In the genomic region with DNA sequence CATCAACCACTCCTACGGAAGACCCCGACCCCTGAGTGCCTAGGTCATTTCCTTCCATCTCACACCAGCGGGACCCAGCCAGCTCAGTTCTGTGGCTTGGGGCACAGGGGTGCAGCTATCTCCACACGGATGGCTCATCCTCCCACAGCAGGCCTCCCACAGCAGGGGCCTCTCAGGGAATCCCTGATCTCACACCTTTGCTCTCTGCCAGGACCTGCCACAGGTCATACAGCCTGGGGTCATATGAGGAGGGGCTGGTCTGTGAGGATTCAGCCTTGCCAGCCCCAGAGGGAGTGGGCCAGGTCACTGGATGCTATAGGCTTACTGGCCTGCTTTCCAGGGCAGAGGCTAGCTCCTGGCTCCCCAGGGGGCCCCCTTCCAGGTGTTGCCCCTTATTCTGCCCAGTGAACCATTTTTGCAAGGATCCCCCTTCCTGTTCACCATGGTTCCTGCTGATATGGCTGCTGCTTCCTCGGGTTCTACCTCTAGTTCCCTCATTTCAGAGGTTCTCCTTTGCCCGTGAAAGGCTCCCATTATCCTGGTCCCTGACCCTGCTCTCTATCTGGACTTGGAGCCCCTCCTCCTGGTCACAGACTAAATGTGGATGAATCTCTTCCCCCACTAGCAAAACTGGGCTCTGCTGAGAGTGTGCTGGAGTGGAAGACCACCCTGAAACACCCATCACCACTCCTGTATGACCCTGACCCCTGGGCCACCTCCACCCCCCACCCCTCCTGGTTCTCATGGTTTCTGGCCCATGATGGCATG, we compare ENCODE assay signal across 8 mouse cellular contexts. TPM values are rescaled to one million over a fixed set of nuclear protein-coding genes. Genes with fewer than 3 reads are reported as not detected.
DNase-seq lines count a peak whose midpoint lies in the region; ATAC-seq and TF ChIP-seq lines count a peak whose summit lies in the region.

No protein-coding gene starts in this region.

- peak overlapping the region; percentile 88; the same call in 1 of the 2 replicates for H3K27ac ChIP-seq in layer of hippocampus, adult 2 months
- peak overlapping the region; percentile 82; the same call in 1 of the 2 replicates for H3K27ac ChIP-seq in embryonic facial prominence, embryonic 15.5 days (replicated peaks)
- 0 out of 2 replicates have a peak overlapping the region, but pooled peaks have one; percentile 71 for H3K27ac ChIP-seq in intestine, postnatal 0 days (ENCODE audit: low read depth, low read length)
- H3K27ac ChIP-seq in neural tube, embryonic 13.5 days (replicated peaks) = peak overlapping the region; percentile 85; the same call in 1 of the 2 replicates

- H3K27me3 ChIP-seq in embryonic facial prominence, embryonic 15.5 days = no peaks in the 10 kb centered on the region
- no peaks in the 10 kb centered on the region for H3K27me3 ChIP-seq in intestine, postnatal 0 days (replicated peaks; ENCODE audit: control insufficient read depth, insufficient read depth, low read length)
- no peaks in the 10 kb centered on the region for H3K27me3 ChIP-seq in neural tube, embryonic 13.5 days

- peaks cover 45% of the 10 kb centered on the region for H3K4me1 ChIP-seq in embryonic facial prominence, embryonic 15.5 days
- no peaks in the 10 kb centered on the region for H3K4me1 ChIP-seq in intestine, postnatal 0 days (replicated peaks; ENCODE audit: control insufficient read depth, insufficient read depth, low read length)
- peaks cover 60% of the 10 kb centered on the region for H3K4me1 ChIP-seq in neural tube, embryonic 13.5 days (replicated peaks)

- H3K4me3 ChIP-seq in layer of hippocampus, adult 2 months = peak overlapping the region; percentile 73
- H3K4me3 ChIP-seq in embryonic facial prominence, embryonic 15.5 days (replicated peaks) = peak overlapping the region; percentile 98
- peak overlapping the region; percentile 82 for H3K4me3 ChIP-seq in intestine, postnatal 0 days (ENCODE audit: low read depth, low read length)
- H3K4me3 ChIP-seq in neural tube, embryonic 13.5 days = peak overlapping the region; percentile 92

- peak overlapping the region; percentile 83 for H3K4me2 ChIP-seq in embryonic facial prominence, embryonic 15.5 days (replicated peaks)
- H3K4me2 ChIP-seq in intestine, postnatal 0 days (replicated peaks; ENCODE audit: low read depth) = peak overlapping the region; percentile 98
- peak overlapping the region; percentile 94 for H3K4me2 ChIP-seq in neural tube, embryonic 13.5 days

- peak overlapping the region; percentile 93 for H3K9ac ChIP-seq in embryonic facial prominence, embryonic 15.5 days
- H3K9ac ChIP-seq in intestine, postnatal 0 days (ENCODE audit: low read depth, low read length) = no peak overlapping the region
- H3K9ac ChIP-seq in neural tube, embryonic 13.5 days = peak overlapping the region; percentile 100

- H3K9me3 ChIP-seq in embryonic facial prominence, embryonic 15.5 days (replicated peaks) = no peaks in the 10 kb centered on the region
- no peaks in the 10 kb centered on the region for H3K9me3 ChIP-seq in intestine, postnatal 0 days (ENCODE audit: control insufficient read depth)
- no peaks in the 10 kb centered on the region for H3K9me3 ChIP-seq in neural tube, embryonic 13.5 days

- no peak for TF ChIP-seq CTCF in layer of hippocampus, adult 2 months (conservative IDR thresholded peaks at IDR 0.05)
- no peak for TF ChIP-seq CTCF in intestine, postnatal 0 days (IDR thresholded peaks at IDR 0.05; ENCODE audit: low read depth)

- 23% methylated on average over 6 of the region's 6 CpGs for WGBS in embryonic facial prominence, embryonic 15.5 days
- 40% methylated on average over 6 of the region's 6 CpGs for WGBS in intestine, postnatal 0 days
- WGBS in neural tube, embryonic 13.5 days = 32% methylated on average over 6 of the region's 6 CpGs

- no peak for ATAC-seq in embryonic facial prominence, embryonic 15.5 days (ENCODE audit: insufficient number of reproducible peaks, low FRiP score, low TSS enrichment, low read depth)
- ATAC-seq in intestine, postnatal 0 days = no peak
- ATAC-seq in neural tube, embryonic 13.5 days (ENCODE audit: low read depth) = no peak
- no peak for ATAC-seq in monocyte, adult 5-6 weeks (replicated peaks; ENCODE audit: insufficient number of reproducible peaks, low FRiP score, low TSS enrichment, poor library complexity, severe bottlenecking)

- no peak for DNase-seq in layer of hippocampus, adult 2 months (ENCODE audit: low spot score in 2 of 2)
- DNase-seq in layer of hippocampus, postnatal 14 days (ENCODE audit: low spot score in 2 of 2) = no peak
- no peak for DNase-seq in ovary, postnatal 10 days (ENCODE audit: low spot score)
- DNase-seq in thymus, adult 18-20 months = no peak

- H3K36me3 ChIP-seq in embryonic facial prominence, embryonic 15.5 days = peaks cover 3% of the 10 kb centered on the region; the same call in 1 of the 2 replicates
- no peaks in the 10 kb centered on the region; the same call in 1 of the 2 replicates for H3K36me3 ChIP-seq in intestine, postnatal 0 days (ENCODE audit: control insufficient read depth, insufficient read depth)
- no peaks in the 10 kb centered on the region for H3K36me3 ChIP-seq in neural tube, embryonic 13.5 days

RNA-seq across cellular contexts. Expression of a gene that starts 1.6 kb away (rescaled TPM):
- 10 to 100 TPM; 76.0 to 76.9 TPM for total RNA-seq in layer of hippocampus, adult 2 months (2021)
- 10 to 100 TPM; 84.2 to 85.2 TPM for total RNA-seq in layer of hippocampus, postnatal 14 days (2021)
- 14.7 and 15.6 TPM in 2 replicates for polyA plus RNA-seq in embryonic facial prominence, embryonic 15.5 days (2015; fragmentation: Nextera tagmentation; extraction: Ambion mirVana)
- polyA plus RNA-seq in intestine, postnatal 0 days (2015; fragmentation: Nextera tagmentation; extraction: Ambion mirVana) = 4.9 and 5.6 TPM in 2 replicates
- polyA plus RNA-seq in neural tube, embryonic 13.5 days (2015; fragmentation: Nextera tagmentation; extraction: Ambion mirVana) = 14.8 and 15.1 TPM in 2 replicates
- total RNA-seq in monocyte, adult 5-6 weeks (2017) = 9.6 to 19.4 TPM (median 12.7 TPM) in 3 replicates

RNA-seq across cellular contexts. Expression of a gene that starts 25.4 kb away (rescaled TPM):
- 1 to 10 TPM in 1 of 2 experiments, under 1 TPM in 1; 0.81 to 2.1 TPM for total RNA-seq in layer of hippocampus, adult 2 months (2021)
- under 1 TPM in 1 of 2 experiments, not detected in 1; 0.51 TPM for total RNA-seq in layer of hippocampus, postnatal 14 days (2021)
- polyA plus RNA-seq in embryonic facial prominence, embryonic 15.5 days (2015; fragmentation: Nextera tagmentation; extraction: Ambion mirVana) = 0.20 TPM in 1 of 2 replicates, not detected in the other
- polyA plus RNA-seq in intestine, postnatal 0 days (2015; fragmentation: Nextera tagmentation; extraction: Ambion mirVana) = not detected in 2 replicates
- not detected in 2 replicates for polyA plus RNA-seq in neural tube, embryonic 13.5 days (2015; fragmentation: Nextera tagmentation; extraction: Ambion mirVana)
- 0.39 TPM in 1 of 3 replicates, not detected in the others for total RNA-seq in monocyte, adult 5-6 weeks (2017)

RNA-seq across cellular contexts. Expression of a gene that starts 40.4 kb away (rescaled TPM):
- 10 to 100 TPM; 90.3 to 99.5 TPM for total RNA-seq in layer of hippocampus, adult 2 months (2021)
- total RNA-seq in layer of hippocampus, postnatal 14 days (2021) = 100 to 1,000 TPM; 118 TPM
- 150 and 162 TPM in 2 replicates for polyA plus RNA-seq in embryonic facial prominence, embryonic 15.5 days (2015; fragmentation: Nextera tagmentation; extraction: Ambion mirVana)
- 90.4 and 96.8 TPM in 2 replicates for polyA plus RNA-seq in intestine, postnatal 0 days (2015; fragmentation: Nextera tagmentation; extraction: Ambion mirVana)
- 301 and 350 TPM in 2 replicates for polyA plus RNA-seq in neural tube, embryonic 13.5 days (2015; fragmentation: Nextera tagmentation; extraction: Ambion mirVana)
- 0.57 to 1.7 TPM in 2 of 3 replicates, not detected in the other for total RNA-seq in monocyte, adult 5-6 weeks (2017)

RNA-seq across cellular contexts. Expression of a gene that starts 46.5 kb away (rescaled TPM):
- total RNA-seq in layer of hippocampus, adult 2 months (2021) = 10 to 100 TPM; 11.9 to 12.9 TPM
- total RNA-seq in layer of hippocampus, postnatal 14 days (2021) = 10 to 100 TPM in 1 of 2 experiments, 1 to 10 TPM in 1; 9.2 to 19.5 TPM
- polyA plus RNA-seq in embryonic facial prominence, embryonic 15.5 days (2015; fragmentation: Nextera tagmentation; extraction: Ambion mirVana) = 436 and 462 TPM in 2 replicates
- polyA plus RNA-seq in intestine, postnatal 0 days (2015; fragmentation: Nextera tagmentation; extraction: Ambion mirVana) = 1,918 and 1,992 TPM in 2 replicates
- 66.3 and 74.9 TPM in 2 replicates for polyA plus RNA-seq in neural tube, embryonic 13.5 days (2015; fragmentation: Nextera tagmentation; extraction: Ambion mirVana)
- total RNA-seq in monocyte, adult 5-6 weeks (2017) = 1,094 to 1,293 TPM (median 1,104 TPM) in 3 replicates

RNA-seq across cellular contexts. Expression of a gene that starts 56.6 kb away (rescaled TPM):
- 1 to 10 TPM; 1.3 to 1.4 TPM for total RNA-seq in layer of hippocampus, adult 2 months (2021)
- 1 to 10 TPM; 2.3 to 2.7 TPM for total RNA-seq in layer of hippocampus, postnatal 14 days (2021)
- polyA plus RNA-seq in embryonic facial prominence, embryonic 15.5 days (2015; fragmentation: Nextera tagmentation; extraction: Ambion mirVana) = 29.6 and 36.8 TPM in 2 replicates
- 5.5 and 6.8 TPM in 2 replicates for polyA plus RNA-seq in intestine, postnatal 0 days (2015; fragmentation: Nextera tagmentation; extraction: Ambion mirVana)
- 17.1 and 18.7 TPM in 2 replicates for polyA plus RNA-seq in neural tube, embryonic 13.5 days (2015; fragmentation: Nextera tagmentation; extraction: Ambion mirVana)
- total RNA-seq in monocyte, adult 5-6 weeks (2017) = 3.6 to 8.8 TPM (median 4.8 TPM) in 3 replicates

Comparison
In these comparisons a context has a peak if more than half of its experiments do, and no peak if none do; other contexts are left out.
1. RNA of a gene that starts 40.4 kb away (total RNA-seq): 118 TPM in layer of hippocampus, postnatal 14 days and 90.3 to 99.5 TPM in layer of hippocampus, adult 2 months; 0.57 to 1.7 TPM in monocyte, adult 5-6 weeks; every median in the first group is over 10 times any median in the second.
2. Peak in every context shown above with its lines, with median percentiles within 50 percentile points of each other: H3K27ac ChIP-seq, H3K4me3 ChIP-seq and H3K4me2 ChIP-seq.